Mouse (Mus musculus): ENCODE data around the gene Fstl1.

DNA sequence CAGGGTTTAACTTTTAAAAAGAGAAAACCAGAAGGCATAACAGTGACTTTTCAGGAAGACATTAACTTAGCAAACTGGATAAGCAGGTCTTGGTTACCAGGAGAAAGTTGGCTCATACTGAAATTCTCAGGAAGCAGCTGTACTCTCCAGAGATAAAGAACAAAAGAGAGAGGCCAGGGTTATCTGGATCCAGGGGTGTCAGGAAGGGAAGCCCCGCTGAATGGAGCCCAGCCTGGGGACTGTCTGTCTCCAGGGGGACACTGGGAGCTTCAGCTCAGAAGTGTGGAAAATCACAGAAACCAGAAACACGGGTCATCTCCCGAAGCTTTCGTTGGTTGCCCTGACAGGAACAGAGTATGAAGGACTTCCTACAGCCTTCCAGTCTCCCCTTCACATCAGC, 22.2 kb upstream of the Fstl1 start:
- TF ChIP-seq CTCF (IDR thresholded peaks at IDR 0.05; ENCODE audit: low read depth) = no peak
- TF ChIP-seq EP300 (IDR thresholded peaks at IDR 0.05; ENCODE audit: low read depth) = no peak
